Mouse (Mus musculus) hindbrain, embryonic 12.5 days (tissue): ENCODE data around the gene Mt1. TPM values are rescaled to one million over a fixed set of nuclear protein-coding genes. Genes with fewer than 3 reads are reported as not detected.

Experiments used
- ATAC-seq: fragments of 200-750 bp; cut with Nextera tagmentation; 2 replicates; pipeline ENCODE4 v1.8.0; 2017; ENCODE audit warnings: moderate TSS enrichment; ENCODE audit not compliant: low FRiP score
- H3K27ac ChIP-seq: fragments of 300-500 bp; sonication (generic); 2 replicates; pipeline ENCODE4 v1.5.1; 2016; ENCODE audit warnings: mild to moderate bottlenecking
- H3K27me3 ChIP-seq: fragments of 300-500 bp; sonication (generic); 2 replicates; pipeline ENCODE4 v1.6.1; 2016; ENCODE audit warnings: mild to moderate bottlenecking
- H3K36me3 ChIP-seq: fragments of 300-500 bp; sonication (generic); 2 replicates; pipeline ENCODE4 v1.6.1; 2016; ENCODE audit warnings: mild to moderate bottlenecking
- H3K4me1 ChIP-seq: fragments of 300-500 bp; sonication (generic); 2 replicates; pipeline ENCODE4 v1.6.1; 2016
- H3K4me2 ChIP-seq: fragments of 300-500 bp; sonication (generic); replicated peaks from 2 replicates; pipeline ENCODE4 v1.6.1; 2016; ENCODE audit warnings: mild to moderate bottlenecking
- H3K4me3 ChIP-seq: fragments of 300-500 bp; sonication (generic); 2 replicates; pipeline ENCODE4 v1.5.1; 2016; ENCODE audit warnings: mild to moderate bottlenecking
- H3K9ac ChIP-seq: fragments of 300-500 bp; sonication (generic); 2 replicates; pipeline ENCODE4 v1.6.1; 2016; ENCODE audit warnings: mild to moderate bottlenecking, moderate library complexity
- H3K9me3 ChIP-seq: fragments of 300-500 bp; sonication (generic); replicated peaks from 2 replicates; pipeline ENCODE4 v1.6.1; 2016; ENCODE audit warnings: mild to moderate bottlenecking
- WGBS: fragments of 180-500 bp; shearing (Covaris S2); methylation state at CpG from one replicate; pipeline ENCODE4 v1.1.7; 2016; 5-methylcytosine and 5-hydroxymethylcytosine counted together
- polyA plus RNA-seq: library from polyadenylated mRNA; unstranded; fragments of >200 nt; fragmentation: Nextera tagmentation; extraction: Ambion mirVana; gene quantifications from 2 replicates; pipeline ENCODE4 v1.2.1, GENCODE M21; 2016

The Mt1 gene
- polyA plus RNA-seq, 1 experiment from 2014 or later: 47.3 TPM

DNA sequence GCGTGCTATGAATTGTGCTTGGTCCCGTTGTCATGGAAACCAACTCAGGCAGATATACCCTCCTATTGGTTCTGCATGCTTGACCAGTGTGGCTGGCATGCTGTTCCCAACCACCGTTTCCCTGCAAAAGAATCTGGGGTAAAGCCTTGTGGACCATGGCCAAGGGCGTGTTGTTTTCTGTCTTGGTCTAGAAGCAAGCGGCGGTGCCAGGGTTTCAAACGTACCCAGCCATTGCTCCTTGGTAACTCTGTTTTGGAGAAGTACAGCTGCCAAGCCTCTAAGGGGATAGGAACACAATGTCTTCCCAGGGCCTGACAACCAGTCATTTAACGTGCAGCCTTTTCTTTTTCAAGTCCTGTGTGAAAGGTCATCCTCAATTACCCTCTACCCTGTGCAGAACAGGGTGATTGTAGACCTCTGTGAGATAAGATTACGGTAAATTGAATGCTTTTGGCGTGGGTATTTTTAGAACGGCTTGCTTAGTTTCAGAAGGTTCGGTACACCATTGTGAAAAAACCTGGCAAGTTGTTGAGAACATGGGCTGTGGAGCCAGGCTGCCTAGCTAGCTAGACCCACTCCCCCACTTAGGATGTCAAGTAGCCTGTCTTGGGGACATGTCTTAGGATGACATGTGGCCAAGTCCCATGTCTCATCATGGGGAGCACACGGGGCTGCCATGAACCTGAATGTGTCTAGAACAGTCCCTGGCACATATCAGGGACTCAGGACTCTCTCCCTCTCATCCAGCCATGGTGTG lies 10.6 kb downstream of the Mt1 start:
- no peaks in the 10 kb centered on the region for H3K9me3 ChIP-seq
- ATAC-seq: no peak
- peaks cover 25% of the 10 kb centered on the region for H3K4me1 ChIP-seq
- H3K9ac ChIP-seq: no peak overlapping the region
- H3K36me3 ChIP-seq: no peaks in the 10 kb centered on the region
- H3K4me2 ChIP-seq: no peak overlapping the region
- H3K27me3 ChIP-seq: peaks cover 33% of the 10 kb centered on the region
- H3K4me3 ChIP-seq: no peak overlapping the region
- WGBS: 60% methylated on average over 13 of the region's 13 CpGs
- peak overlapping the region; percentile 14; the same call in 1 of the 2 replicates for H3K27ac ChIP-seq

DNA sequence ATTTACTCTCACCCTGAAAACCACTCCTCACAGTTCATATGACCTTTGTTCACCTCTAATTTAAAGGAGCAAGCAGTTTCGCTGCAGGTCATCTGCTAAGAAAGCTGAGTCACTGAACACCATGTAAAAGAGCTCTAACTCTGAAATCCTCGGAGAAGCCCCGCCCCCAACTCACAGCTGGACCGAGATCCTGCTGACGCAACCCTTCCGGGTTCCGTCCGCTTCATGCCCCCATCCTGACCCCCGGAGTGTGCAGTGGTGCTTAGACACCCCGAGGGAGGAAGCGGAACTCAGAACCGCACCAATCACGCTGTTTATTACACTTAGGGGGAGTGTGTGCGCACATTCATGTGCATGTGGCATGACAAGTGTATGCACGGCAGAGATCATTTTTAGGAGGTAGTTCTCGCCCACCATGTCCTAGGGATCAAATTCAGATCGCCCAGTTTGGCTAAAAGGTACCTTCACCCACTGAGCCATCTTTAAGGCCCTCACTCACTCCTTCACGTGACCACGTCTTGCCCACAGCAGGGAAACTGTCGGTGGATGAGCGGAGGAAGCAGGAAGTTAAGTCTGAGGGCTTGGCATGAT lies 12.3 kb downstream of the Mt1 start:
- H3K27me3 ChIP-seq: peaks cover 17% of the 10 kb centered on the region
- no peak for ATAC-seq

DNA sequence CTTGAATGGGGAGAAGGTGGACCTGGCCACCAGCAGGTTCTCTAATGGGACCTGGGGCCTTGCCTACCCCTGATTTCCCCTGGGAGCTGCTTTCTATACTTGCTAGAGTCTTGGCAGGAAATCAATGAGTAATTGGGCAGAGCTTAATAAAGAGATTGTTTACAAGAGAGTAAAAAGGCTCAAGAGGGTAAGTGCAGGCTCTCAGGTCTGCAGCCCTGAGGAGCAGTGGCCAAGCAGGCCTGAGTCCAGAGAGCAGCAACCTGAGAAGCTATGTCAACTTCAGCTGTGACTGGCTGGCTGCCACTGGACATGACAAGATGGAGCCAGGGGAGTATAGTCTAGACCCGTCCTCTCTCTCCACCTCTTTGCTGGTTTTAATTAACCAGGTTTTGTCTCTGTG lies 14.0 kb downstream of the Mt1 start:
- Histone ChIP-seq H3K9ac (no peak overlapping the region), H3K4me2 (no peak overlapping the region), H3K4me1 (0 out of 2 replicates have a peak, but pooled peaks cover 9% of the 10 kb centered on the region), H3K36me3 (no peaks in the 10 kb centered on the region), H3K27me3 (no peaks in the 10 kb centered on the region; the same call in 1 of the 2 replicates), H3K27ac (no peak overlapping the region), H3K4me3 (no peak overlapping the region), H3K9me3 (no peaks in the 10 kb centered on the region)
- WGBS: 58% methylated on average over 1 of the region's 1 CpGs
- ATAC-seq: no peak

More for the DNA sequence above, 12.3 kb downstream of the Mt1 start:
- H3K9ac ChIP-seq: no peak overlapping the region
- H3K36me3 ChIP-seq: no peaks in the 10 kb centered on the region
- H3K4me2 ChIP-seq: peak overlapping the region; percentile 50
- WGBS: 23% methylated on average over 21 of the region's 21 CpGs
- H3K4me3 ChIP-seq: peak overlapping the region; percentile 20
- H3K4me1 ChIP-seq: peaks cover 25% of the 10 kb centered on the region
- no peak overlapping the region for H3K27ac ChIP-seq
- H3K9me3 ChIP-seq: no peaks in the 10 kb centered on the region

DNA sequence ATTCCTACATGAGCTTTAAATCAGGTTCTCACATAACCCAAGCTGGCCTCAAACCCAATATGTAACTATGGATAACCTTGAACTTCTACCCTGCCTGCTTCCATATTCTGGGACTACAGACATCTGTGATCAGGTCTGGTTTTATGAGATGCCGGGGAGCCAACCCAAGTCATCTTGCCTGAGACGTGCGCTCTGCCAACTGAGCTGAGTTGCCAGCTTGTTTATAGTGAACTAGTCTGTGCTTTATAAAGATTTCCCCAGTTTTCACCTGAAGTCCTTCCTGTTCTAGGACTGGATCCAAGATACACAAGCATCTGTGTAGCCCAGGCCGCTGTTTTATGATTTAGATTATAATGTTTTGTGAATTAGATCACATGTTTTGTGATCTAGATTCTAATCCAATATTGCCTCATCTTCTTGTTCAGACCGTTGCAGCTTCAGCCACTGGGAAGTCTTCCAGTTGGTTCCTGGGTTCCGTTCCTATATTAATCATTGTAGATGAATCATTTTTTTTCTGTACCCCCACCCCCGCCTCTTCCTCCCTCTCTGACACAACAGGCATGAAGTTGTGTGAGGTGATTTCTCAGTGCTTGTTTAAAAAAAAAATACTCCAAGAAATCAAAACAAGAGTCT lies 15.8 kb downstream of the Mt1 start:
- 93% methylated on average over 7 of the region's 7 CpGs for WGBS
- no peak overlapping the region for H3K27ac ChIP-seq
- H3K9me3 ChIP-seq: no peaks in the 10 kb centered on the region
- no peak overlapping the region for H3K9ac ChIP-seq
- H3K4me1 ChIP-seq: 0 out of 2 replicates have a peak, but pooled peaks cover 4% of the 10 kb centered on the region
- H3K4me3 ChIP-seq: no peak overlapping the region
- H3K4me2 ChIP-seq: no peak overlapping the region
- no peak for ATAC-seq
- no peaks in the 10 kb centered on the region for H3K36me3 ChIP-seq
- no peaks in the 10 kb centered on the region for H3K27me3 ChIP-seq

DNA sequence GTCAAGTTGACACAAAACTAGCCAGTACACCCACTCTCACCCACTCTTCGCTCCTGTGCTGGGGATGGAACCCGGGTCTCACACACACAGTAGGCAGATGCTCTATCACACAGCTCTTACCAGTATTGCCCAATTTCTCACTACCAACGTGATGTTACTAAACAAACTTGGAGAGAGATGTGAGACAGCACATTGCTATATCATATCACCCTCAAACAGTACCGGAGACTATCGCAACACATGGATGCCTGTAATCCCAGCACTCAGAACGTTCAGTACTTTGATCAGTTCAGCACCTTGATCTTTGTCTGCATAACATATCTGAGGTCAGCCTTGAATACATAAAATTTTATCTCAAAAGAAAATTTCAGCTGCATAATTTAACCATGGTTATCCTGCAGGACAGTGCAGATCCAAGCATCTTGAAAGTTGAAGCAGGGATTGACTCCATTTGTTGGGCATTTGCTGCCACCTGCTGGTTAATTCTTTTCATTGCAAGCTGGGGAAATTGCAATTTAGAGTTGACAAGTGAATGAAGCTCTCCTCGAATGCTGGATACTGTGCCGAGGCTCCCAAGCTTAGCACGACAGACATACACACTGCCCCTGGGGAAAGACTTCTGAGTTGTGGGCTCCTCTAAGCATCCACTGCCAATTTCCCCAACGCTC lies 20.5 kb downstream of the Mt1 start:
- Histone ChIP-seq H3K4me2 (no peak overlapping the region), H3K27ac (no peak overlapping the region), H3K36me3 (no peaks in the 10 kb centered on the region), H3K9ac (no peak overlapping the region), H3K4me3 (no peak overlapping the region), H3K4me1 (no peaks in the 10 kb centered on the region), H3K9me3 (no peaks in the 10 kb centered on the region), H3K27me3 (no peaks in the 10 kb centered on the region)
- WGBS: 45% methylated on average over 10 of the region's 10 CpGs
- ATAC-seq: no peak

DNA sequence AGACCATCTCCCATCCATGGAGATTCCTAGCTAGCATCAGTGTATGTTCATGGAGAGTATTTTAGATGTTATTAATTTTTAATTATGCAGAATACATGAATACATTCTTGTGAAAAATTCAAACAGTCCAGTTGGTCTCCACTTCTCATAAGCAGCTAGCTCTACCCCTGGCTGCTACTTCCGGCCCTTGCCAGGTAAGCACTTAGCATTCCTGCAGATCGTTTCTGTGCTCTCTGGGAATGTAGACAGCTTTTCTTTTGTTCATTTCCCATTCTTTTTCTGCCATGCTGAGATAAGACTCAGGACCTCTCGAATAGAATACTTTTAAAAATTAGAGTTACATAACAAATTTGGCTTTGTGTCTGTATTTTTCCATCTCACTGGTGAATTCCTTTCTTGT lies 25.2 kb downstream of the Mt1 start:
- 79% methylated on average over 3 of the region's 3 CpGs for WGBS
- no peak for ATAC-seq
- H3K27me3 ChIP-seq: no peaks in the 10 kb centered on the region
- H3K36me3 ChIP-seq: no peaks in the 10 kb centered on the region
- no peak overlapping the region for H3K9ac ChIP-seq
- no peaks in the 10 kb centered on the region for H3K4me1 ChIP-seq
- no peak overlapping the region for H3K4me2 ChIP-seq
- no peak overlapping the region for H3K27ac ChIP-seq
- H3K4me3 ChIP-seq: no peak overlapping the region
- H3K9me3 ChIP-seq: no peaks in the 10 kb centered on the region

DNA sequence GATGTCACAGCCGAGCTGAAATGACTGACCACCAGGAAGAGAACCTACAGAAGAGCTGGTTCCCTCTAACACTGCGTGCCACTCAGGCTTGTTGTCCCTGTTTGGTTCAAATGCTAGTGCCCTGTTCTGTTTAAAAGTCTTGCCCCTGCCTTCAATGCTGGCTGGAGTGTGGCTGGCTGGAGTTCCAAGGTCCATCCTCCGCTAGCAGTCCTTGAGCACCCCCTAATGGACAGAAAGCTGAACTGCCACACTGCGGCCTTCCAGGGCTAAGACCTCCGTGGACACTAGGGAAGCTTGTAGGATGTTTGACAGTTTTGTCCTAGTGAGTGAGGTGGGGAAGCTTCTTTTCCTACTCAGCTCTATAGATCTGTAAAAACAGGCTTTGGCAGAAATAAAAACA lies 26.9 kb downstream of the Mt1 start:
- WGBS: 17% methylated on average over 5 of the region's 5 CpGs
- H3K36me3 ChIP-seq: no peaks in the 10 kb centered on the region
- H3K9me3 ChIP-seq: no peaks in the 10 kb centered on the region
- no peak overlapping the region for H3K27ac ChIP-seq
- no peak overlapping the region for H3K9ac ChIP-seq
- ATAC-seq: no peak
- no peak overlapping the region for H3K4me3 ChIP-seq
- H3K27me3 ChIP-seq: no peaks in the 10 kb centered on the region
- H3K4me2 ChIP-seq: no peak overlapping the region
- H3K4me1 ChIP-seq: no peaks in the 10 kb centered on the region

DNA sequence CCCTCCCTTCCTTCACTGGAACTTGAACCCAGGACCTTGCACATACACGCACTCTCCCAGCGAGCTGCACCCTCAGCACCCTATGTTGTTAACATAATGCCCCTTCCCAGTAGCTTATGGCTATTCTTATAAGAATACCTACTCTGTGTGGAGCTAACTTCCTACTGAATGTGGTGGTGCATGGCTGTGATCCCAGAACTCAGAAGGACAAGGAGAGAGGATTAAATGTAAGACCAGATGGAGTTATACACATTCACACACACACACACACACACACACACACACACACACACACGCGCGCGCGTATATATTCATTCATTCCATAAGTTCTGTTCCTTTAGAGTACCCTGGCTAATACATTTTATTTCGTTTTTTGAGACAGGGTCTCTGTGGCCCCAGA lies 27.4 kb downstream of the Mt1 start:
- no peaks in the 10 kb centered on the region for H3K9me3 ChIP-seq
- no peak overlapping the region for H3K27ac ChIP-seq
- ATAC-seq: no peak
- H3K4me2 ChIP-seq: no peak overlapping the region
- no peak overlapping the region for H3K4me3 ChIP-seq
- H3K9ac ChIP-seq: no peak overlapping the region
- no peaks in the 10 kb centered on the region for H3K27me3 ChIP-seq
- no peaks in the 10 kb centered on the region for H3K36me3 ChIP-seq
- no peaks in the 10 kb centered on the region for H3K4me1 ChIP-seq
- 80% methylated on average over 8 of the region's 8 CpGs for WGBS

DNA sequence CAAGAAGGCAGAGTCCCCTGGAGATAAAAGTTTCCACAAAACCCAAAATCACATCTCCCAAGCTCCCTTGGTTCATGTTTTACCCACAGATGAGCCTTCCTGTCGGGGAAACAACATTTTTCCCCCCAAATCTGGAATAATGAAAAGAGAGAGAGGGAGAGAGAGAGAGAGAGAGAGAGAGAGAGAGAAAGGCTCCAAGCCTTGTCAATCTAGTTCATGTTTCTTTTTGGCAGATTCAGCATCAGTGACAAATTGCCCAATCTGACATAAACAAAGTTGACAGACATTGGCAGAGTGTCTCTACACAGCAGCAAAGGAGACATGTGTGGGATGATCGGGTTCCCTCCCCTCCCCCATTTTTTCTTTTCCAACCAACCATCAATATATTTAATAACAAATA lies 28.6 kb downstream of the Mt1 start:
- H3K9ac ChIP-seq: no peak overlapping the region
- H3K4me1 ChIP-seq: no peaks in the 10 kb centered on the region
- no peaks in the 10 kb centered on the region for H3K36me3 ChIP-seq
- no peaks in the 10 kb centered on the region for H3K9me3 ChIP-seq
- H3K27me3 ChIP-seq: no peaks in the 10 kb centered on the region
- no peak for ATAC-seq
- no peak overlapping the region for H3K4me2 ChIP-seq
- H3K4me3 ChIP-seq: no peak overlapping the region
- WGBS: 69% methylated on average over 2 of the region's 2 CpGs
- no peak overlapping the region for H3K27ac ChIP-seq

DNA sequence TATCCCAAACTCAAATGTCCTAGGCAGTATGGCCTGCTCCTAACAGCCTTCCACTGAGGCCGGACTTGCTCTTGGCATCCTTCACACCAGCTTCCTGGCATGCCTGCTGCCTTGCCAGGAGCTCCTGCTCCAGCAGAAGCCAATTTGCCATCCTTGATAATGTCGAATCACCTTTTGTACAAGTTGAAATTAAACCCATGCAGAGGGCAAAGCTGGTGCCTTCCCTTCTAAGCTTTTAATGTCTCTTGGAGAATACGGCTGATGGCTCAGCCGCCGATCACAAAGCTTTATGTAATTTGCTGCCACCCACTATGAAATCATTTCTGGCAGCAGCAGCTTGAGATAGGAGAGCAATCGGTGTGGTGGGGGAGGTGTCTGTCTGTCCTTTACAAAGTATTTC lies 30.8 kb downstream of the Mt1 start:
- no peak overlapping the region for H3K4me2 ChIP-seq
- WGBS: 78% methylated on average over 6 of the region's 6 CpGs
- ATAC-seq: no peak
- no peak overlapping the region for H3K4me3 ChIP-seq
- no peaks in the 10 kb centered on the region for H3K27me3 ChIP-seq
- peaks cover 3% of the 10 kb centered on the region; the same call in 1 of the 2 replicates for H3K4me1 ChIP-seq
- no peaks in the 10 kb centered on the region for H3K9me3 ChIP-seq
- H3K9ac ChIP-seq: no peak overlapping the region
- no peak overlapping the region for H3K27ac ChIP-seq
- H3K36me3 ChIP-seq: no peaks in the 10 kb centered on the region

DNA sequence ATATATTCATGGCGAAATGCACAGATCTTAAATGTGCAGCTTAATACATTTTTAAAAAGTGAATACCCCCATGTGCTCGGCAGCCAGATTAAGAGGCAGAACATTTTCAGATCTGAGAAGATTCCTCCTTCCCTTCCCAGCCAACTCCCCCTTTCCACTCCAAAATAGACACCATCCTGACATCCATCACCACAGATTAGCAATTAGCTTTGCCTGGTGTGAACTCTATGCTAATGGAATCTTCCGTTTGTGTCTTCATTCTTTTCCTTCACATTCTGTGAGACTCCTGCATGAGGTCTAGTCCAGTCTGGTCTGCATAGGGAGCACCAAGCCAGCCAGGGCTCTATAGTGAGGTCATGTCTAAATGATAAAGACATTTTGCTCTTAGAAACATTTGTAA lies 31.3 kb downstream of the Mt1 start:
- 70% methylated on average over 3 of the region's 3 CpGs for WGBS

DNA sequence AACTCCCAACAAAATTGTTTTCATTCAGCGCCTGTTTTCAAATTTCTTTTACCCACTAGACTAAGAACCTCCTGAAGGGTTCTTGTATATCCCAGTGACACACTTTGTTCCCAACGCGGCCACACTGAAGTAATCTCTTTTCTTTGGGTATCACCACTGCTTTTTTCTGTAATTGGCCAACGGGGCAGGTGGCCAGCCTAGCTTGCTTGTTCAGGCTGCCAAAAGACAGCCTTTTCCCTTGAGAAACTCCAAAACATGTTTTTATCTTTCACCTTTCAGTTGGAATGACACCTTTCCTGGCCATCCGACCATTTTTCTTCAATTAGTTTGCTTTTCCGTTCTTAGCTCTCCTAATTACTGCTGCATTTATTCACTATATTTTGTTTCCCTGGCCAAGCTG lies 34.9 kb downstream of the Mt1 start:
- H3K4me2 ChIP-seq: peak overlapping the region; percentile 93
- peaks cover 18% of the 10 kb centered on the region for H3K4me1 ChIP-seq
- ATAC-seq: no peak
- H3K9ac ChIP-seq: 0 out of 2 replicates have a peak overlapping the region, but pooled peaks have one; percentile 36
- H3K27me3 ChIP-seq: no peaks in the 10 kb centered on the region
- 71% methylated on average over 6 of the region's 6 CpGs for WGBS
- no peaks in the 10 kb centered on the region for H3K36me3 ChIP-seq
- no peaks in the 10 kb centered on the region for H3K9me3 ChIP-seq
- peak overlapping the region; percentile 83 for H3K4me3 ChIP-seq
- H3K27ac ChIP-seq: no peak overlapping the region

More for the DNA sequence above, 31.3 kb downstream of the Mt1 start:
- no peaks in the 10 kb centered on the region for H3K27me3 ChIP-seq
- H3K36me3 ChIP-seq: no peaks in the 10 kb centered on the region
- H3K27ac ChIP-seq: no peak overlapping the region
- no peaks in the 10 kb centered on the region for H3K9me3 ChIP-seq
- no peak for ATAC-seq
- no peak overlapping the region for H3K4me3 ChIP-seq
- H3K9ac ChIP-seq: no peak overlapping the region
- H3K4me1 ChIP-seq: peaks cover 7% of the 10 kb centered on the region; the same call in 1 of the 2 replicates
- H3K4me2 ChIP-seq: no peak overlapping the region
